11 mouse cellular contexts compared by ENCODE assay signal in genomic region chr15:85736506-85736905, GRCm38 (mm10). TPM values are rescaled to one million over a fixed set of nuclear protein-coding genes. Genes with fewer than 3 reads are reported as not detected.
A peak's percentile ranks its signal among the peaks of the same experiment; 100 is the strongest.
DNase-seq lines count a peak whose midpoint lies in the region; ATAC-seq and TF ChIP-seq lines count a peak whose summit lies in the region.
"Had no signal": no experiment of that assay in that cellular context is flagged by ENCODE, and none has a peak within 500 bp of the region (broad histone marks: within the 10 kb centered on the region; RNA-seq: fewer than 3 reads in every experiment).

No protein-coding gene starts in this region.

- no peak for TF ChIP-seq CTCF in lung, postnatal 0 days (IDR thresholded peaks at IDR 0.05)
- no peak for TF ChIP-seq CTCF in intestine, postnatal 0 days (IDR thresholded peaks at IDR 0.05; ENCODE audit: low read depth)
- TF ChIP-seq CTCF in small intestine, adult 2 months (IDR thresholded peaks at IDR 0.05; ENCODE audit: extremely low read depth, insufficient read length, insufficient replicate concordance, low read depth, low read length), result no peak

- peak overlapping the region; percentile 95 for H3K4me2 ChIP-seq in heart, embryonic 16.5 days (ENCODE audit: low read depth, low read length)
- peak overlapping the region; percentile 89 for H3K4me2 ChIP-seq in lung, postnatal 0 days (replicated peaks; ENCODE audit: low read depth, low read length)
- peak overlapping the region; percentile 81 for H3K4me2 ChIP-seq in intestine, postnatal 0 days (replicated peaks; ENCODE audit: low read depth)

- no peak for TF ChIP-seq EP300 in lung, postnatal 0 days (IDR thresholded peaks at IDR 0.05)

- no peak for ATAC-seq in heart, embryonic 16.5 days (replicated peaks; ENCODE audit: extremely low read depth, insufficient read depth, low FRiP score)
- no peak for ATAC-seq in lung, postnatal 0 days
- no peak for ATAC-seq in intestine, postnatal 0 days

- no peak for DNase-seq in heart, embryonic 10.5 days (ENCODE audit: low spot score)
- DNase-seq in lung, postnatal 0 days (ENCODE audit: low spot score), result no peak
- no peak for DNase-seq in lung, postnatal 14 days
- DNase-seq in gastrocnemius, postnatal 25 days, result no peak
- DNase-seq: lung, postnatal 36 days; thymus, postnatal 4 days had no signal

- H3K9me3 ChIP-seq in heart, embryonic 16.5 days (replicated peaks; ENCODE audit: control insufficient read depth, low read length), result no peaks in the 10 kb centered on the region
- no peaks in the 10 kb centered on the region for H3K9me3 ChIP-seq in heart, embryonic 10.5 days
- no peaks in the 10 kb centered on the region for H3K9me3 ChIP-seq in lung, postnatal 0 days (ENCODE audit: low read length)
- no peaks in the 10 kb centered on the region for H3K9me3 ChIP-seq in intestine, postnatal 0 days (ENCODE audit: control insufficient read depth)
- H3K9me3 ChIP-seq: hindbrain, embryonic 12.5 days had no signal

- WGBS in heart, embryonic 16.5 days, result 50% methylated on average over 10 of the region's 10 CpGs
- WGBS in heart, embryonic 10.5 days, result 47% methylated on average over 10 of the region's 10 CpGs
- 43% methylated on average over 10 of the region's 10 CpGs for WGBS in lung, postnatal 0 days
- 50% methylated on average over 10 of the region's 10 CpGs for WGBS in intestine, postnatal 0 days
- 35% methylated on average over 10 of the region's 10 CpGs for WGBS in small intestine, adult 2 months

- no peaks in the 10 kb centered on the region for H3K4me1 ChIP-seq in heart, embryonic 16.5 days (ENCODE audit: control insufficient read depth, insufficient read depth, low read length)
- peaks cover 16% of the 10 kb centered on the region for H3K4me1 ChIP-seq in heart, embryonic 10.5 days
- H3K4me1 ChIP-seq in lung, postnatal 0 days (ENCODE audit: insufficient read depth, low read depth, low read length), result 0 out of 2 replicates have a peak, but pooled peaks cover 3% of the 10 kb centered on the region
- peaks cover 4% of the 10 kb centered on the region; the same call in 1 of the 2 replicates for H3K4me1 ChIP-seq in intestine, postnatal 0 days (replicated peaks; ENCODE audit: control insufficient read depth, insufficient read depth, low read length)
- H3K4me1 ChIP-seq in small intestine, adult 2 months (ENCODE audit: control insufficient read depth, insufficient read depth, insufficient read length, low read length), result peaks cover 17% of the 10 kb centered on the region

- H3K4me3 ChIP-seq in heart, embryonic 16.5 days (ENCODE audit: low read length), result peak overlapping the region; percentile 77
- no peak overlapping the region for H3K4me3 ChIP-seq in heart, embryonic 10.5 days
- peak overlapping the region; percentile 56; the same call in 1 of the 2 replicates for H3K4me3 ChIP-seq in lung, postnatal 0 days (ENCODE audit: low read depth, low read length)
- H3K4me3 ChIP-seq in intestine, postnatal 0 days (ENCODE audit: low read depth, low read length), result peak overlapping the region; percentile 70
- H3K4me3 ChIP-seq in small intestine, adult 2 months (ENCODE audit: low read depth, low read length), result peak overlapping the region; percentile 95

- H3K36me3 ChIP-seq in heart, embryonic 16.5 days (ENCODE audit: control insufficient read depth, insufficient read depth), result no peaks in the 10 kb centered on the region
- H3K36me3 ChIP-seq in heart, embryonic 10.5 days, result no peaks in the 10 kb centered on the region
- H3K36me3 ChIP-seq in lung, postnatal 0 days (ENCODE audit: insufficient read depth, low read length), result no peaks in the 10 kb centered on the region
- H3K36me3 ChIP-seq in intestine, postnatal 0 days (ENCODE audit: control insufficient read depth, insufficient read depth), result no peaks in the 10 kb centered on the region
- H3K36me3 ChIP-seq in small intestine, adult 2 months (ENCODE audit: control insufficient read depth, insufficient read depth, low read length), result peaks cover 2% of the 10 kb centered on the region; the same call in 1 of the 2 replicates
- H3K36me3 ChIP-seq: hindbrain, embryonic 12.5 days had no signal

- peak overlapping the region; percentile 88 for H3K9ac ChIP-seq in heart, embryonic 16.5 days (ENCODE audit: low read length)
- no peak overlapping the region for H3K9ac ChIP-seq in lung, postnatal 0 days (replicated peaks; ENCODE audit: low read depth)
- peak overlapping the region; percentile 72 for H3K9ac ChIP-seq in intestine, postnatal 0 days (ENCODE audit: low read depth, low read length)

- peaks cover 10% of the 10 kb centered on the region for H3K27me3 ChIP-seq in heart, embryonic 16.5 days (ENCODE audit: control insufficient read depth, insufficient read depth, low read length)
- H3K27me3 ChIP-seq in heart, embryonic 10.5 days (ENCODE audit: insufficient read depth, poor library complexity, severe bottlenecking), result peaks cover 90% of the 10 kb centered on the region
- H3K27me3 ChIP-seq in lung, postnatal 0 days (replicated peaks; ENCODE audit: insufficient read depth, low read length), result 0 out of 2 replicates have a peak, but pooled peaks cover 4% of the 10 kb centered on the region
- no peaks in the 10 kb centered on the region; the same call in 1 of the 2 replicates for H3K27me3 ChIP-seq in intestine, postnatal 0 days (replicated peaks; ENCODE audit: control insufficient read depth, insufficient read depth, low read length)
- no peaks in the 10 kb centered on the region for H3K27me3 ChIP-seq in small intestine, adult 2 months (ENCODE audit: control insufficient read depth, insufficient read depth, low read length)

- peak overlapping the region; percentile 99 for H3K27ac ChIP-seq in heart, embryonic 16.5 days (ENCODE audit: low read length)
- no peak overlapping the region for H3K27ac ChIP-seq in heart, embryonic 10.5 days
- H3K27ac ChIP-seq in lung, postnatal 0 days (ENCODE audit: low read length), result no peak overlapping the region
- H3K27ac ChIP-seq in intestine, postnatal 0 days (ENCODE audit: low read depth, low read length), result no peak overlapping the region
- H3K27ac ChIP-seq in small intestine, adult 2 months (ENCODE audit: insufficient read depth, low read depth, low read length), result no peak overlapping the region
- H3K27ac ChIP-seq: hindbrain, embryonic 12.5 days had no signal

- no peak for TF ChIP-seq POLR2A in small intestine, adult 2 months (IDR thresholded peaks at IDR 0.05; ENCODE audit: low read depth, low read length)

RNA-seq across cellular contexts. Expression of gene Ppara, which starts 1.7 kb away (rescaled TPM):
- 20.3 and 21.5 TPM in 2 replicates for polyA plus RNA-seq in heart, embryonic 16.5 days (2015; fragmentation: Nextera tagmentation; extraction: Ambion mirVana)
- 0.88 and 2.0 TPM in 2 replicates for polyA plus RNA-seq in heart, embryonic 10.5 days (2016; fragmentation: Nextera tagmentation; extraction: Ambion mirVana)
- polyA plus RNA-seq in lung, postnatal 0 days (2015; fragmentation: Nextera tagmentation; extraction: Ambion mirVana), result 5.1 and 5.2 TPM in 2 replicates
- polyA plus RNA-seq in intestine, postnatal 0 days (2015; fragmentation: Nextera tagmentation; extraction: Ambion mirVana), result 14.3 and 21.0 TPM in 2 replicates
- polyA plus RNA-seq in small intestine, adult 2 months (2012; rRNA removed), result 3.7 and 7.2 TPM in 2 replicates
- total RNA-seq in gastrocnemius, postnatal 25 days (2021), result 10 to 100 TPM; 11.4 to 19.3 TPM
- total RNA-seq: common myeloid progenitor, adult 5-6 weeks had no signal
